Mouse (Mus musculus): ENCODE measurements around the gene Sdk2. TPM values are rescaled to one million over a fixed set of nuclear protein-coding genes. Genes with fewer than 3 reads are reported as not detected.

Sdk2 gene
- total and polyA plus RNA-seq, 3 experiments: 0.13 TPM; not detected in 2

- Histone ChIP-seq H3K36me3 (ENCODE audit: control insufficient read depth in 1 of 2, insufficient read depth in 2 of 2, low read length in 2 of 2) (no peaks in the 10 kb centered on the region), H3K4me1 (ENCODE audit: control insufficient read depth in 1 of 2, insufficient read depth in 2 of 2, low read length in 2 of 2) (no peaks in the 10 kb centered on the region), H3K9ac (ENCODE audit: control insufficient read depth, low read depth, low read length, poor library complexity, severe bottlenecking) (no peak overlapping the region), H3K27ac (ENCODE audit: control insufficient read depth, low read depth, low read length) (no peak overlapping the region), H3K4me3 (ENCODE audit: control insufficient read depth in 1 of 2, insufficient read depth in 1 of 2, low read depth in 2 of 2, low read length in 2 of 2) (no peak overlapping the region), H3K9me3 (replicated peaks; ENCODE audit: insufficient read depth, low read length) (no peaks in the 10 kb centered on the region), H3K79me2 (ENCODE audit: control insufficient read depth, insufficient read depth, low read length, poor library complexity) (no peaks in the 10 kb centered on the region), H3K27me3 (ENCODE audit: control insufficient read depth in 1 of 2, insufficient read depth in 2 of 2, low read length in 2 of 2) (no peaks in the 10 kb centered on the region)
- DNase-seq (ENCODE audit: low read depth, low spot score): no peak
- no peak for TF ChIP-seq POLR2A (IDR thresholded peaks at IDR 0.05; ENCODE audit: control insufficient read depth in 1 of 2, insufficient read depth in 1 of 2, low read depth in 1 of 2, low read length in 2 of 2, poor library complexity in 1 of 2)
- TF ChIP-seq MXI1 (IDR thresholded peaks at IDR 0.05; ENCODE audit: low read depth, low read length): no peak
- TF ChIP-seq JUND (IDR thresholded peaks at IDR 0.05; ENCODE audit: low read depth, low read length): no peak
- no peak for TF ChIP-seq USF2 (IDR thresholded peaks at IDR 0.05; ENCODE audit: borderline replicate concordance in 1 of 2, insufficient read depth in 1 of 2, low read depth in 1 of 2, low read length in 2 of 2)
- no peak for TF ChIP-seq NELFE (IDR thresholded peaks at IDR 0.05; ENCODE audit: low read depth, low read length)
- TF ChIP-seq EP300 (IDR thresholded peaks at IDR 0.05; ENCODE audit: low read depth in 1 of 2, low read length in 2 of 2): no peak
- TF ChIP-seq POLR2AphosphoS5 (IDR thresholded peaks at IDR 0.05; ENCODE audit: borderline replicate concordance, low read depth, low read length): no peak
- no peak for TF ChIP-seq E2F4 (IDR thresholded peaks at IDR 0.05; ENCODE audit: borderline replicate concordance, low read depth, low read length)
- TF ChIP-seq SMC3 (IDR thresholded peaks at IDR 0.05; ENCODE audit: low read depth, low read length): no peak
- no peak for TF ChIP-seq CTCF (IDR thresholded peaks at IDR 0.05 in 2 of 3, conservative IDR thresholded peaks at IDR 0.05 in 1 of 3; ENCODE audit: control insufficient read depth in 1 of 3, insufficient read depth in 1 of 3, low read depth in 2 of 3, low read length in 3 of 3, poor library complexity in 1 of 3, severe bottlenecking in 1 of 3)
- TF ChIP-seq UBTF (IDR thresholded peaks at IDR 0.05; ENCODE audit: borderline replicate concordance, insufficient read depth, low read depth, low read length): no peak
- no peak for TF ChIP-seq ETS1 (IDR thresholded peaks at IDR 0.05; ENCODE audit: low read depth, low read length)
- TF ChIP-seq TCF12 (IDR thresholded peaks at IDR 0.05; ENCODE audit: low read depth, low read length): no peak
- TF ChIP-seq MEF2A (IDR thresholded peaks at IDR 0.05; ENCODE audit: extremely low read depth, insufficient replicate concordance, low read depth, low read length, poor library complexity, severe bottlenecking): no peak
Observed at GRCm38 (mm10) chr11:114004651-114005050, 62.2 kb downstream of the Sdk2 start.

GRCm38 (mm10) chr11:114003195-114003594, 63.7 kb downstream of the Sdk2 start:
- H3K36me3 ChIP-seq (ENCODE audit: control insufficient read depth in 1 of 2, insufficient read depth in 2 of 2, low read length in 2 of 2): no peaks in the 10 kb centered on the region

More at GRCm38 (mm10) chr11:114003195-114003594, 63.7 kb downstream of the Sdk2 start:
- Histone ChIP-seq H3K27me3 (ENCODE audit: control insufficient read depth in 1 of 2, insufficient read depth in 2 of 2, low read length in 2 of 2) (no peaks in the 10 kb centered on the region), H3K9me3 (replicated peaks; ENCODE audit: insufficient read depth, low read length) (no peaks in the 10 kb centered on the region), H3K4me3 (ENCODE audit: control insufficient read depth in 1 of 2, insufficient read depth in 1 of 2, low read depth in 2 of 2, low read length in 2 of 2) (no peak overlapping the region), H3K4me1 (ENCODE audit: control insufficient read depth in 1 of 2, insufficient read depth in 2 of 2, low read length in 2 of 2) (no peaks in the 10 kb centered on the region), H3K9ac (ENCODE audit: control insufficient read depth, low read depth, low read length, poor library complexity, severe bottlenecking) (no peak overlapping the region), H3K27ac (ENCODE audit: control insufficient read depth, low read depth, low read length) (no peak overlapping the region), H3K79me2 (ENCODE audit: control insufficient read depth, insufficient read depth, low read length, poor library complexity) (no peaks in the 10 kb centered on the region)
- DNase-seq (ENCODE audit: low read depth, low spot score): no peak
- TF ChIP-seq MYC (IDR thresholded peaks at IDR 0.05; ENCODE audit: low read depth, low read length) (no peak), MAFK (IDR thresholded peaks at IDR 0.05; ENCODE audit: borderline replicate concordance, low read depth, low read length) (no peak), EP300 (IDR thresholded peaks at IDR 0.05; ENCODE audit: low read depth in 1 of 2, low read length in 2 of 2) (no peak), MAX (IDR thresholded peaks at IDR 0.05; ENCODE audit: low read length) (no peak), MYB (IDR thresholded peaks at IDR 0.05; ENCODE audit: low read depth, low read length) (no peak), CHD1 (IDR thresholded peaks at IDR 0.05; ENCODE audit: low read depth, low read length) (no peak), JUND (IDR thresholded peaks at IDR 0.05; ENCODE audit: low read depth, low read length) (no peak), GABPA (IDR thresholded peaks at IDR 0.05; ENCODE audit: low read depth, low read length) (no peak), ZMIZ1 (IDR thresholded peaks at IDR 0.05; ENCODE audit: low read depth, low read length) (no peak), USF2 (IDR thresholded peaks at IDR 0.05; ENCODE audit: borderline replicate concordance in 1 of 2, insufficient read depth in 1 of 2, low read depth in 1 of 2, low read length in 2 of 2) (no peak), MXI1 (IDR thresholded peaks at IDR 0.05; ENCODE audit: low read depth, low read length) (no peak), KAT2A (conservative IDR thresholded peaks at IDR 0.05; ENCODE audit: low read depth, low read length) (no peak), ZKSCAN1 (IDR thresholded peaks at IDR 0.05; ENCODE audit: low read depth, low read length) (no peak)
